Mouse (Mus musculus): ENCODE measurements around the gene Robo2. TPM values are rescaled to one million over a fixed set of nuclear protein-coding genes. Genes with fewer than 3 reads are reported as not detected.

Gene Robo2
- total and polyA plus RNA-seq, 3 experiments, result not detected

DNA sequence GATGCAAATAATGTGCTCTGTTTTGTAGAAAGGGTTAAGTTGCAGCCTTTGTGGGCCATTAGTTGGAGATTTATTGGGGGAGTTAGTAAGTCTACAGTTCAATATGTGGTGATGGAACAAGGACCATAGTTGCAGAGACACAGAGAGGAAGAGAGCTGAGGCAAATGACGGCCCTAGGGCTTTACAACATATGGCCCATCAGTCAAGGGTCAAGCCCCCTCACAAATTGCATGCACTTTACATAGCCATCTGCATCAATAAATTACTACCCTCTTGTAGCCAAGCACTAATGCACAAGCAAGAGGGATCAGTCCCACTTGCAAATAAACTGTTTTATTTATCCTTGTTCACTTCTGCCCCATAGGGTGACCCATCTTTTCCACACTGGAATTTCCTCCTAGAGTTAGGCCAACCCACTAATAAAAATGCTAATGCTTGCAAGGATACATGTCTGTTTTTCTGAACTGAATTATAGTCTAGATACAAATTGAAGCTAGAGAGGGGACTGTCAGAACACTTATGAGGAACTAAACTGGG, 194.7 kb downstream of the Robo2 start:
- no peak overlapping the region for H3K27ac ChIP-seq (ENCODE audit: control insufficient read depth, low read depth, low read length)

GRCm38 (mm10) chr16:74215791-74216190, 195.8 kb downstream of the Robo2 start:
- Histone ChIP-seq H3K9me3 (replicated peaks; ENCODE audit: insufficient read depth, low read length) (no peaks in the 10 kb centered on the region), H3K27ac (ENCODE audit: control insufficient read depth, low read depth, low read length) (no peak overlapping the region), H3K27me3 (ENCODE audit: control insufficient read depth in 1 of 2, insufficient read depth in 2 of 2, low read length in 2 of 2) (no peaks in the 10 kb centered on the region), H3K79me2 (ENCODE audit: control insufficient read depth, insufficient read depth, low read length, poor library complexity) (no peaks in the 10 kb centered on the region), H3K4me1 (ENCODE audit: control insufficient read depth in 1 of 2, insufficient read depth in 2 of 2, low read length in 2 of 2) (no peaks in the 10 kb centered on the region), H3K36me3 (ENCODE audit: control insufficient read depth in 1 of 2, insufficient read depth in 2 of 2, low read length in 2 of 2) (no peaks in the 10 kb centered on the region), H3K9ac (ENCODE audit: control insufficient read depth, low read depth, low read length, poor library complexity, severe bottlenecking) (no peak overlapping the region), H3K4me3 (ENCODE audit: control insufficient read depth in 1 of 2, insufficient read depth in 1 of 2, low read depth in 2 of 2, low read length in 2 of 2) (no peak overlapping the region)
- DNase-seq (ENCODE audit: low read depth, low spot score), result no peak
- TF ChIP-seq ZNF384 (IDR thresholded peaks at IDR 0.05; ENCODE audit: low read depth, low read length) (no peak), MAFK (IDR thresholded peaks at IDR 0.05; ENCODE audit: borderline replicate concordance, low read depth, low read length) (no peak), GABPA (IDR thresholded peaks at IDR 0.05; ENCODE audit: low read depth, low read length) (no peak), MXI1 (IDR thresholded peaks at IDR 0.05; ENCODE audit: low read depth, low read length) (no peak), MYB (IDR thresholded peaks at IDR 0.05; ENCODE audit: low read depth, low read length) (no peak), JUND (IDR thresholded peaks at IDR 0.05; ENCODE audit: low read depth, low read length) (no peak), USF2 (IDR thresholded peaks at IDR 0.05; ENCODE audit: borderline replicate concordance in 1 of 2, insufficient read depth in 1 of 2, low read depth in 1 of 2, low read length in 2 of 2) (no peak), NELFE (IDR thresholded peaks at IDR 0.05; ENCODE audit: low read depth, low read length) (no peak), CTCF (IDR thresholded peaks at IDR 0.05 in 2 of 3, conservative IDR thresholded peaks at IDR 0.05 in 1 of 3; ENCODE audit: control insufficient read depth in 1 of 3, insufficient read depth in 1 of 3, low read depth in 2 of 3, low read length in 3 of 3, poor library complexity in 1 of 3, severe bottlenecking in 1 of 3) (no peak), USF1 (IDR thresholded peaks at IDR 0.05; ENCODE audit: low read depth, low read length) (no peak), NRF1 (IDR thresholded peaks at IDR 0.05; ENCODE audit: insufficient read depth, low read depth, low read length, poor library complexity, severe bottlenecking) (no peak), ZKSCAN1 (IDR thresholded peaks at IDR 0.05; ENCODE audit: low read depth, low read length) (no peak), ETS1 (IDR thresholded peaks at IDR 0.05; ENCODE audit: low read depth, low read length) (no peak), CHD2 (IDR thresholded peaks at IDR 0.05; ENCODE audit: low read length) (no peak), ZMIZ1 (IDR thresholded peaks at IDR 0.05; ENCODE audit: low read depth, low read length) (no peak), POLR2AphosphoS2 (IDR thresholded peaks at IDR 0.05; ENCODE audit: low read length) (no peak)

More for the DNA sequence above, 194.7 kb downstream of the Robo2 start:
- TF ChIP-seq ZNF384 (IDR thresholded peaks at IDR 0.05; ENCODE audit: low read depth, low read length) (no peak), CHD2 (IDR thresholded peaks at IDR 0.05; ENCODE audit: low read length) (no peak), USF2 (IDR thresholded peaks at IDR 0.05; ENCODE audit: borderline replicate concordance in 1 of 2, insufficient read depth in 1 of 2, low read depth in 1 of 2, low read length in 2 of 2) (no peak), RCOR1 (IDR thresholded peaks at IDR 0.05; ENCODE audit: low read depth, low read length) (no peak), MXI1 (IDR thresholded peaks at IDR 0.05; ENCODE audit: low read depth, low read length) (no peak), MEF2A (IDR thresholded peaks at IDR 0.05; ENCODE audit: extremely low read depth, insufficient replicate concordance, low read depth, low read length, poor library complexity, severe bottlenecking) (no peak), MAX (IDR thresholded peaks at IDR 0.05; ENCODE audit: low read length) (no peak)
- no peaks in the 10 kb centered on the region for H3K27me3 ChIP-seq (ENCODE audit: control insufficient read depth in 1 of 2, insufficient read depth in 2 of 2, low read length in 2 of 2)
- H3K9ac ChIP-seq (ENCODE audit: control insufficient read depth, low read depth, low read length, poor library complexity, severe bottlenecking), result no peak overlapping the region
- DNase-seq (ENCODE audit: low read depth, low spot score), result no peak
- no peak overlapping the region for H3K4me3 ChIP-seq (ENCODE audit: control insufficient read depth in 1 of 2, insufficient read depth in 1 of 2, low read depth in 2 of 2, low read length in 2 of 2)
- no peaks in the 10 kb centered on the region for H3K79me2 ChIP-seq (ENCODE audit: control insufficient read depth, insufficient read depth, low read length, poor library complexity)
- no peaks in the 10 kb centered on the region for H3K36me3 ChIP-seq (ENCODE audit: control insufficient read depth in 1 of 2, insufficient read depth in 2 of 2, low read length in 2 of 2)
- no peaks in the 10 kb centered on the region for H3K4me1 ChIP-seq (ENCODE audit: control insufficient read depth in 1 of 2, insufficient read depth in 2 of 2, low read length in 2 of 2)
- no peaks in the 10 kb centered on the region for H3K9me3 ChIP-seq (replicated peaks; ENCODE audit: insufficient read depth, low read length)

All from MEL (cell line).